Mouse (Mus musculus) inflammation-experienced regulatory T-cells, adult 6 months (primary cell): ENCODE results near the gene Atl3. TPM values are rescaled to one million over a fixed set of nuclear protein-coding genes. Genes with fewer than 3 reads are reported as not detected.
A peak's percentile ranks its signal among the peaks of the same experiment; 100 is the strongest.

ENCODE experiments used
- ATAC-seq: one replicate; pipeline ENCODE4 v1.8.0; 2017
- polyA plus RNA-seq, 3 experiments: library from polyadenylated mRNA; unstranded; fragments of 100-300 nt; shearing (Covaris generic); gene quantifications; one replicate each; pipeline ENCODE4 v1.2.1; 2017

The Atl3 gene
- polyA plus RNA-seq, 3 experiments from 2014 or later: 21.2 to 26.6 (median 26.2) TPM

DNA sequence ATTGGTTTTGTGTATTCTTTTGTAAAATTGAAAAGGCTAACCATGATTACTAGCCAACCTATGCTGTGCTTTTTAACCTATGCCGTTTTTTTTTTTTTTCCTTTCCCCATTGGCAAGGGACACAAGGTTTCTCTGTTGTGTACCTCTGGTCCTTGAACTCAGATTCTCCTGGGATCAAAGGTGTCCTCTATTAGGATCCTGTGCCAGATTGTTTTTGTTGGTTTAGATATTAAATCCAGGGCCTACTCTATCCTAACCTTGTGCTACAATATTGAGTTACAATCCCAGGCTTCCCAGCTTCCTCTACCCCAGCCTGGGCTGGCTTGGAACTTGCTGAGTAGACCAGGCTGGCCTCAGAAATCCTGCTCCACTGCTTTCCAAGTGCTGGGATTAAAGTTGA lies 6.9 kb downstream of the Atl3 start:
- no peak for ATAC-seq

DNA sequence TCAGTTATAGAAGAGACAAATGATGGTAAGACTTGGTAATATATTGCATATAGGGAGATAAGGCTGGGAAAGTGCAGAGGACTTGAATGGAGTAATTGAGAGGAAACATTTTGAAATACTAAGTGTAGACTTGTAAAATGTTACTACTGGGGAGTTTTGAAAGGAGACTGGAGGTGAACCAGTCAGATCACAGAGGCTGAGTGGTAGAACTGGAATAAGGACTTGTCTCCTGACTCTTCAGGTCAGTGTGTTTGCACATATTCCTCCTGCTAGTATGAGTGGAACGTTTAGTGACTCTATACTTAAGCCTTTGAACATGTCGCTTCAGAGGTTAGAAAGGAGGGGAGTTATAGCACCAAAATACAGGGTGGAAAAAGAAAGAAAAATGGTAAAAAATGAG lies 8.6 kb downstream of the Atl3 start:
- no peak for ATAC-seq

DNA sequence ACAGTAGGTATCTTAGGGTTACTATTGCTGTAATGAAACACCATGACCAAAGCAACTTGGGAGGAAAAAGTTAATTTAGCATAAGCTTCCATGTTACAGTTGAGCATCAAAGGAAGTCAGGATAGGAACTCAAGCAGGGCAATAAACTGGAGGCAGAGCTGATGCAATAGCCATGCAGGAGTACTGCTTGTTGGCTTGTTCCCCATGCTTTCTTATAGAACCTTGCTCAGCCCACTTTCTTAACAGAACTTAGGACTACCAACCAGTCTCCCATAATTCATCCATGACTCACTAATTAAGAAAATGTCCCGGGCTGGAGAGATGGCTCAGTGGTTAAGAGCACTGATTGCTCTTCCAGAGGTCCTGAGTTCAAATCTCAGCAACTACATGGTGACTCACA lies 12.5 kb downstream of the Atl3 start:
- no peak for ATAC-seq

DNA sequence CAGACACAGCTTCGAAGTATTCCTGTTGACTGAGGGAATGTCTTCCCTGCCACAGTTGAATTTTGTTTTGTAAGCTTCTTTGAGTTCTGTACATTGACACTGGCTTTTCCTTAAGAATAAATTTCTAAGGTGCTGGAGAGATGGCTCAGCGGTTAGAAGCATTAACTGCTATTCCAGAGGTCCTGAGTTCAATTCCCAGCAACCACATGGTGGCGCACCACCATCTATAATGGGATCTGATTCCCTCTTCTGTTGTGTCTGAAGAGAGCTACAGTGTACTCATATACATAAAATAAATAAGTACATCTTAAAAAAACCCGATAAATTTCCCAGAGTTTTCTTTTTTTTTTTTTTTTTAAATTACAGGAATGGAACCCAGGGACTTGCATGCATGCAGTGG lies 14.2 kb downstream of the Atl3 start:
- ATAC-seq: no peak

DNA sequence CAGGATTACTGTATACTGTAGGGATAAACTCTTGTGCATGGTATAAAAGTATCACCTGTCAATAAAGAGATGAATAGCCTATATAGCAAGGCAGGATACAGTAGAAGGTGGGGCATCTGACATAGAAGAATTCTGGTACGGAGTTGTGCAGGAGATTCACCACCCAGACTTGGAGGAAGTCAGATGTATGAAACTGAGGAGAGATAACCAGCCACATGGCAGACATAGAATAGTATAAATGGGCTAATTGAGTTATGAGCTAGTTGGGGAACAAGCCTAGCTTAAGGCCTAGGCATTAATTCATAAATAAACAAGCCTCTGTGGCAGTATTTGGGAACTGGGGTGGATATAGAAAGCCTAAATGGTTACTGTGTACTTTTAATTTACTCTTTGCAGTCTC lies 22.6 kb downstream of the Atl3 start:
- no peak for ATAC-seq

DNA sequence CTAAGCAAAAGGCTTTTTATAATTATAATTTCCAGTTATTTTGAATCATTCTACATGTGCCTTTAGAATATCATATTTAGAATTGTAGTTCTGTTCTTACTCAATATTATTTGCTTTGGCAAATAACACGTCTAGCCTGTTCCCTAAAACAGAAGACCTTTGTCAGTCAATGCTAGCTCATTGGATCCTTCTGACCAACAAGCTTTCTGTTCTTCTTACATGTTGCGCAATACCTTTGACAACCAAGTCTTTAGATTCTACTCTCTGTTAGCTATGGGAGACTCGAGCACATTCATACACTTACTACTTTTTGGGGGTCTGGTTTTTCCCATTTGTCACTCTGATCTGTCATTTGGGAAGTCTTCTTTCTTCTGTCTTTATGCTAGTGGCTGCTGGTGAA lies 27.8 kb downstream of the Atl3 start:
- no peak for ATAC-seq

DNA sequence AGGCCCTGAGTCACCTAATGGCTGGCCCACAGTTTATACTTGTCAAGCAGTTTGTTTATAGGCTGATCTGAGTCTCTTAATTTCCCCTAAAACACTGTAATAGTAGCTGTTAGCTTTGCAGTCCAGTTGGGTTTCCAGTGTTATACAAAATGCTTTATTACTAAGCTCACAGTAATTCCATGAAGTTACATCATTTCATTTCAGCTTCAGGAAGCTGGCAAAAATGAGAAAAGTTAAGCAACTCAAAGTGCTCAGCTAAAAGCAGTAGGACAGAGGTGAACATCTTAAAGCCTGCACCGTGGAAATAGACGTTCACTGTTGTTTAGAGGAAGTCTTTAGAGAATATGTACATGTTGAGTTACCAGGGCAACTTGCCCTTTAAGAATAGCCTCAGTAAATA lies 29.0 kb downstream of the Atl3 start:
- no peak for ATAC-seq

DNA sequence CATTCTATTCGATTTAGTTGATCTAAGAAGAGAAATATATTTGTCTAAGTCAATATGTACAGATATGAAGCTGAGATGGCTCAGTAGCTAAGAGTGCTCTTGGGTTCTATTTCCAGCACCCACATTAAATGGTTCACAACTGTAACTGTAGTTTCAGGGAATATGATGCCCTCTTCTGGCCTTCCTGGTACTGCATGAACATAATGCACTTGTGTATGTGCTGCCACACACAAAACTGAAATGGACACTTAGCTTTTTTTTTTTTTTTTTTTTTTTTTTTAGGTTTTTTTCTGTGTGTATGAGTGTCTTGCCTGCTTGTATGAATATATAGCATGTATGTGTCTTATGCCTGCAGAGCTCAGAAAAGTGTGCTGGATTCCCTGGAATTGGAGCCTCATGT lies 29.5 kb downstream of the Atl3 start:
- no peak for ATAC-seq

DNA sequence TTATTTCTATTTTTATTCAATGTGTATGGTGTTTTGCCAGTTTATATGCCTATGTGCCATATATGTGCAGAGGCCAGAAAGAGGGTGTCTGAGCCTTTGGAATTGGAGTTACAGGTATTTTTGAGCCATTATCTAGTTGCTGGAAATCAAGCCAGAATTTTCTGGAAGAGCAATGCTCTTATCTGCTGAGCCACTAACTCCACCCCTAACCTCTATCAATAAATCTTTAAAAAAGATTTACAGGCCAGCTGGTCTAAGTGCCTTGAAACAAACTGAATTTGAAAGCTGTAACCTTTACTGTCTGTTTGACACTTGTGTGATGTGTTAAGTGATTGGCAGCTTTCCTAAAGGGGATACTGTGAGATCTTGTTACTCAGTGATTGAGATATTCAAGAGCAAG lies 29.9 kb downstream of the Atl3 start:
- ATAC-seq: no peak

DNA sequence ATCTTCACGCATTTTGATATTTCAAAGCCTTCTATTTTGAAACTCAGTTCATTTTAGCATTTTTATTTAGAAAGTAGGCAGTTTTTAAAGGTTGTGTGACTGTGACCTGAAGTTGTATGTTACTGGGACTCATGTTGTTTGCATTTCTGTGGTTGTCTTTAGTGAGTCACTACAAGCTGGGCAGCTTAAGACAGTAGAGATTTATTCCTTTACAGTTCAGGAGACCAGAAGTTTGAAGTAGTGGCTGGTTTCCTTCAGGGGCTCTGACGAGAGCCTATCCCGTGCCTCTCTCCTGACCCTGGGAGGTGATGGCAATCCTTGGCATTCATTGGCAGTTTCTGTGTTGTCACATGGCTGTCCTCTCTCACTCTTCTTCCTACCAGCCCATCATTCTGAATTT lies 31.0 kb downstream of the Atl3 start:
- no peak for ATAC-seq

DNA sequence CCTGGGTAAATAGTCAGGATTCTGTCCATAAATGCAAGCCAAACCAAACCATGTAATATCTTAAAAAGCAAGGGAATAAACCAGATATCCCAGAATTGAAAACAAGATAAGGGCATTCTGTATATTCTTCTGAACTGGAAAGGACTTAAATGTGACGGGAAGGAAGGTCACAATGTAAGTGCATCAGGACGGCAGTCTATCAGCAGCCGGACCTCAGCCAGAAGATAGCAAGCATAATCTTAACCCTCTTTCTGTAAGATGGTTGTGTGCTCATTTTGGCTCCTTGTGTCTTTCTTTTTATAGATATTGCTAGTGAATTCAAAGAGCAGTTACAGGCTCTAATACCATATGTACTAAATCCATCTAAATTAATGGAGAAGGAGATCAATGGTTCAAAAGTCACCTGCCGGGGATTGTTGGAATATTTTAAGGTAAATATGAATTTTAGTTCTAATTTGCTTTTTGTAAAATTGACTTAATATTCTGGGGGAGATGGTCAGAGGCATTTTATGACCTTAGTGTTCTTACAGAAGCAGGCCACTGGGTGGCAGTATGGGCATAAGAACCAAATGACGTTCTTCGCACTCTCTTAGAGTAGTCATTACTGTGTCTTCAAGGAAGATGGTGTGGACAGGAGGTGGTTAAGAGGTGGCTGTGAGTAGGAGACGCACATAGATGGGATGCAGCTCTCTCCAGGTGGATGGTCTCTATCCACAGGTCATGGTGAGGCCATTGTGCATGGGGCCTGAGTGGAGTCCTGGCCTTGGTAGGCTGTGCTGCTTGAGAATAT lies 35.0 kb downstream of the Atl3 start:
- ATAC-seq: peak; percentile 43

DNA sequence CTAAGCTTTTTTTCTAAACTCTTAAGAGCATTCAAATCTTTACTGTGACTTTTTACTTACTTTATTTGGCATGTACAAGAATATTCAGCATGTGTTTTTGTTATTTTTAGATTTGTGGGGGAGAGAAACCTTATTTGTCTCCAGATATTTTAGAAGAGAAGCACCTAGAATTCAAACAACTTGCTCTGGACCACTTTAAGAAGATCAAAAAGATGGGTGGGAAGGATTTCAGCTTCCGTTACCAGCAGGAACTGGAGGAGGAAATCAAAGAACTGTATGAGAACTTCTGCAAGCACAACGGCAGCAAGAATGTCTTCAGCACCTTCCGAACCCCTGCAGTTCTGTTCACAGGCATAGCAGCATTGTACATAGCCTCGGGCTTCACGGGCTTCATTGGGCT lies 38.1 kb downstream of the Atl3 start:
- no peak for ATAC-seq

DNA sequence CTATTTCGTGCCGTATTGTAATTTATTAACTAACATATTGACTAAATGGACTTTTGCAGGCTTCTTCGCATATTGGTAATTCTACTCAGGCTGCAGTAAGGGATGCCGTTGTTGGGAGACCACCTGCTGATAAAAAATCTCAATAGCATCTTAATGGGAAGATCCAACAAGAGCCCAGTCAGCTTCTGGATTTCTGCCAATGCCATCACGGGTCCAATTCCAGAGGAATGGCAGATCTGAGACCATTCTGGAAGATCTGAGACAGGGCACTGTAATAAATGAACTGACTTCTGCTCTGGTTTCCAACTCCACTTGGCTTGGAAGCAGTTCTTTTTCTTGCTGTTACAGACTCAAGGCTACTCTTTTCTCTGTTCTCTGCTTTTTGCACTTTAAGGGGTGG lies 40.1 kb downstream of the Atl3 start:
- no peak for ATAC-seq

DNA sequence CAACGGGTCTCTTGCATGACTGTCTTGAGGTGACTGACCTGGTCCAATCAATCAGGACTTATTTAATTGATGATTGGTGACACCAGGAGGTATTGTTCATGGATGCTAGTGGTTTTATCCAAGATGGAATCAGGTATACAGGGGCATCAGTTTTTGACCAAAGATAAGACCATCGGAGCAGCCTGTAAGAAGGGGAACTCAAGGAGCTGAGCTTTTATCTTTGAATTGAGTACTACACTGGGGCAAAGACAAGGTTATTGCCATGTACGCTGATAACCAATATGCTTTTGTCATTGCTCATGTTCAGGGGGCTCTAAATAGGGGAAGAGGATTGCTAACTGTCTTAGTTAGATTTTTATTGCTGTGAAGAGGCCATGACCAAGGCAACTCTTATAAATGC lies 55.1 kb downstream of the Atl3 start:
- ATAC-seq: no peak

DNA sequence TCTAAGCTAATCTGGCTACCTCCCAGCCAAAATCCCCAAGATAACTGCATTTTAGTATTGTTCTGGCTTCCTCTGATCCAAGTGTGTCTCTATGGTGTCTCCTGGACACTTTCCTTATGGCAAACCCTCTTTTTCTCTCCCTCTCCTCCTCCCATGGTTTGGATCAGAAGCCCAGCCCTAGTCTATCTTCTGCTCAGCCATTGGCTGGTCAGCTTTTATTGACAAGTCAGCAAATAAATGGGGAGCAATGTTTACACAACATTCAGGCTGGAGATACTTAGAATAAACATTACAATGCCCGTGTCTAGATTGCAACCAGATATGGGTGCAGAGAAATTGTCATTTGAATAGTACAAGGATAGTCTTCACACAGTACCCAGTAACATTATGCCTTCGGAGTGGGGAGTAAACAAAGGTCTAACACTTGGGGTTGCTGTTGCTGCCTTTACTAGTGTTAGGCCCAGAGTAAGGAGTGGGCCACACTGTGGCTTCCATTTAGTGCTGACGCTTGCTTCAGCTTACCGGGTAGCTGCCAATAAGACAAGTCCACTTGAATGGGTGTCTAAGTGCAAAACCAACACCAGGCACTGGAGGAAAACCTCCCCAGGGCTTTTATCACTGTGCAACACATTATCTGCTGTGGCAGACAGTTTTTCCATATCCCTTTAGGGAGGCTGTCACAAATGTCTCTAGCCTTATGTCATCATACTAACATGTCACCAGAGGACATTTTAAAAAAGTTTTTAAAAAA lies 57.9 kb downstream of the Atl3 start:
- no peak for ATAC-seq

DNA sequence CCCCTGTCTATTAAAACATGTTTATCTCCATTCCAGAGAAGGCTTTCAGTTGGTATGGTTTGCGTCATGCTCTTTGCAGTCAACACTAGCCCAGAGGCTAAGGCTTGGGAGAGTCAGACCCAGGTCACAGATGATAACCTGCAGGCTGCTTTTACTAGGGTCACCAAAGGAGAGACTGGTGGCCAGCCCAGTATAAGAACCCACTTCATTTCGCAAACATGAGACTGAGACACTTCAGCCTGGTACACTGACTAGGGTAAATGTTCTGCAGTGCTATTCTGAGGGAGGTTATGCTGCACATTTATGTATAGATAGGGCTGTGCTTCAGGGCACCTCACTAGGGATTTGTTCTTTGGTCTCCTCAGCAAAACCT lies 58.4 kb downstream of the Atl3 start:
- no peak for ATAC-seq

DNA sequence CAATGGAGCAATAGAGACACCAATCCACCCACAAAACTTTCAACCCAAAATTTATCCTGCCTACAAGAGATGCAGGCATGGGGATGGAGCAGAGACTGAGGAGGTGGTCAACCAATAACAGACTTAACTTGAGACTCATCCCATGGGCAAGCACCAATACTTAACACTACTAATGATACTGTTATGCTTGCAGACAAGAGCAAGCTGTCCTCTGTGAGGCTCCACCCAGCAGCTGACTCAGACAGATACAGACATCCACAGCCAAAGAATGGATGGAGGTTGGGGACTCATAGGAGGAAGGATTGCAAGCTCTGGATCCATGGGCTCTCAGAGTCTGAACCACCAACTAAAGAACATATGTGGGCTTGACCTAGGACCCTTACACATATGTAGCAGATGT lies 59.6 kb downstream of the Atl3 start:
- no peak for ATAC-seq

DNA sequence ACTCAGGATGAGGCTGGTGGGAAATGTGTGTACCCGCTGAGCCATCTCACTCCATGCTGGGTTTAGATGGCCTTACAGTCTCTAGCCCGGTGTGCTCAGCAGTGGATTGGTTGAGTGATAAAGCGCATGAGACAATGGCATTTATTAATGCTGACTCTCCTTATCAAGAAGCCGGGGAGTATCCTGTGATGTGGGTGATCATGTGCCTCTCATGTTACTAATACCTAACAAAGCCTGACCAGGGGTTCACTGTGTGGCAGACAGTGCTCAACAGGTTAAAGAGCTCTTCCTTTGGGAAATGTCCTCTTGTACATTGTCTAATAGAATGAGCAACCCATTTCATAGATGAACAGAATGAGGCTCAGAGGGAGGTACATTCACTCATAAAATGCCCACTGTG lies 61.0 kb downstream of the Atl3 start:
- no peak for ATAC-seq

DNA sequence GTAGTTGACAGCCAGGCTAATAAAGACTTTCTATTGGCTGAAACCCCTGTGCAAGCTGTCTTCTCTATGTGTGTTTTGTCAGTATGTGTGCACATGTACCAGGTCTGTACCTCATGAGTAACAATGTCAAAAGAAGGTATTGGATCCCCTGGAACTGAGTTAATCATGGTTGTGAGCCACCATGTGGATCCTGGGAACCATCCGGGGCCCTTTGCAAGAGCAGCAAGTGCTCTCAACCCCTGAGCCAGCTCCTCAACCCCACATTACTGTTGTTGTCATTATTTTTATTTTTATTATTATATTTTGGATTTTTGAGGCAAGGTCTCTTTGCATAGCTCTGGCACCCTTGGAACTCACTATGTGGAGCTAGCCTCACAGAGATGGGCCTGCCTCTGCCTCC lies 62.8 kb downstream of the Atl3 start:
- ATAC-seq: no peak

DNA sequence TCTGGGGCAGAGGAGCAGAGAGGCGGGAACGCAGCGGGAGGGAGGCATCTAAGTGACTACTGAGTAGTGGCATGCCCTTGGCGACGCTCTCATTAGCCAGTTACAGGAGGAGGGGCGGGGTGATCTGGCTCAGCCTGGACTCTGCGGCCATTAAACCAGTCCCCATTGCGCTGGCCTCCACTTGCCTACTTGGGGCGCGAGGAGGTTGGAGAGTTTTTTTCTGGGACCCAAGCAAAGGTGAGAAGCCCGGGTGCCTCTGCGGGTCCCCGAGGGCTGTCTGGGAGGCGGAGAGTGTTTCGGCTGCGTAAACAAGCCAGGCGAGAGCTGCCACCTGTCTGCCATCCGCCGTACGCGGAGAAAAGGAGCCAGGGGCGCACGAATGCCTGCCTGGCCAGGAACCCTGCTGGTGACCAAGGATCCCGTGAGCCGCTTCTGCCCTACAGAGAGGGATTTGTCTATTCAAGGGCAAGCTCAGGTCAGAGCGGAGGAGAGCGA lies 63.5 kb downstream of the Atl3 start, which contains the start of gene Pla2g16:
Pla2g16 (plus strand) TSS at position 132 of the 495 bp plus-strand sequence.
- peak; percentile 84 for ATAC-seq

DNA sequence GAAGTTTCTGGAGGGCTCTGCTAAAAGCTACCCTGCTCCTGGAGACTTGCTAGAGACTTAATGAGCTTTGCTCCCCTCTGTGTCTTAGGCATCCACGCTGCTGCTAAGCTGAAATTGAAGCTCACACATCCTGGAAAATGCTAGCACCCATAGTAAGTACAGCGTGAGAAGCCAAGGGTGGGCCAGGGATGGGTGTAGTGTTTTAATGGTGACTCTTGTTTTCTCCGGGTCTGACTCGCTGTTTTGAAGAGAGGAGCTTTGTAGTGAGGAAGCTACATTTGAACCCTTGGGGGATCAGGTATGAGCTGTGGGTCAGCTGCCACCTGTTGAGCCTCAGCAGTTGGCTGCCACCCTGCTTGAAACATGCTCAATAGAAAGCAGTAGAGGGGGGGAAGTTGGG lies 64.0 kb downstream of the Atl3 start:
- no peak for ATAC-seq

DNA sequence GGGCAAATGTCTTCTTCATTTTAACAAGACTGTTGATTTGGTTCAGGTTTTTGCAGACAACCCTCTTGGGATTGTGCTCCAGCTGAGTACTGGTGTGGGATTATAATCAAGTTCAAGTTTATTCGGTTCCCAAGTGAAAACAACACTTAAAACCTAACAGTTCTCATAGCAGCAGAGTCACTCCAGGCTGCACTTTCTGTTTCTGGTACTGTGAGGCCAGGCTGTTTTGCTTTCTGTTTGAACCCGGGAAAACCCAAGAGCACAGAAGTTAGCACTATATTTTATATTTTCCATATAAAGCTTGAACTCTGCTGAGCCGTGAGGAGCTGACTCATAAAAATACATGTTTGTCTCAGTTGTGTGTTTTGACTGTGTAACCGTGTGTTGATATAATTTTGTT lies 64.8 kb downstream of the Atl3 start:
- peak; percentile 49 for ATAC-seq

DNA sequence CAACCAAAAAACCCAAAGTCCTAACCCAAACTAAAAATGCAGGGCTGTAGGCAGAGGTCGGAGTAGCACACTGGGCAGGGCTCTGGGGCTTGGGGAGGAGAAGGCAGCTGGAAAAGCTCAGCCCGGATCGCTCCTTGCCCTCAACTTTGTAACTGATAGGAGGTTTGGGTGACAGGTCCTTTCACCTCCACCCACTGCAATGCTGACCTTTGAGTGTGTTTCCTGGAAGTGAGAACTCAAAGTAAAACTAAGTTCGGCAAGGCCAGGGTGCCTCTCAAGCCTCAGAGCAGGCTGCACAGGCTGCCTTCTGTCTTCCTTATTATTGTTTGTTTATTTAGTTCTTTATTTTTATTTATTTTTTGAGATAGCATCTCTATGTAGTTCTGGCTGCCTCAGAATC lies 66.1 kb downstream of the Atl3 start:
- ATAC-seq: no peak

DNA sequence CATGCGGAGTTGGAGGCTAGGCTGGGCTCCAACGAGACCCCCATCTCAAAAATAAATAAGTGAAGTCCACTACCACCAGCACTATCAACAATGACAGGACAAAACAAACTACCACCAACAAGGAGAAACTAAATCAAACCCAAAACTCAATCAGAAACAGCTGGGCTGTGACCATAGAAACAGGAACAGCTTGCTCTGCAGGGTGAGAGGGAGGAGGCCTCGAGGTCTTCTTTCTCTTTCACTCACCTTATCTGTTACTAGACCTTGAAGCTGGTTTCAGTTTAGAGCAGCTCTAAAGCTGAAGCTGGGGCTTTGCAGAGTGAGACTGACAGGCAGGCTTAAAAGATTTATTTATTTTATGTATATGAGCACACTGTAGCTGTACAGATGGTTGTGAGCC lies 67.6 kb downstream of the Atl3 start:
- ATAC-seq: no peak
